14 mouse cellular contexts compared by ENCODE assay signal in genomic region chr11:6514837-6515236, GRCm38 (mm10). TPM values are rescaled to one million over a fixed set of nuclear protein-coding genes. Genes with fewer than 3 reads are reported as not detected.
DNase-seq lines count a peak whose midpoint lies in the region; ATAC-seq and TF ChIP-seq lines count a peak whose summit lies in the region.
"Had no signal": no experiment of that assay in that cellular context is flagged by ENCODE, and none has a peak within 500 bp of the region (broad histone marks: within the 10 kb centered on the region; RNA-seq: fewer than 3 reads in every experiment).

No protein-coding gene starts in this region.

- peak; percentile 29 for DNase-seq in gastrocnemius, adult 18-20 months (ENCODE audit: low spot score)
- no peak for DNase-seq in gastrocnemius, postnatal 4 days (ENCODE audit: low spot score in 2 of 2)
- DNase-seq in lung, embryonic 14.5 days = peak; percentile 17
- no peak for DNase-seq in lung, adult 18-20 months
- DNase-seq in brain, embryonic 14.5 days (ENCODE audit: low read depth) = peak; percentile 17
- peak; percentile 56 for DNase-seq in retina, embryonic 14.5 days (ENCODE audit: low spot score)
- no peak for DNase-seq in c-Kit-positive CD71-positive TER-119-positive erythroid progenitor cells, embryonic 14.5 days (ENCODE audit: low spot score)
- DNase-seq: kidney, adult 8-10 months; right cerebral cortex, adult 18-20 months had no signal

- H3K9ac ChIP-seq in lung, embryonic 14.5 days = no peak overlapping the region; the same call in 1 of the 2 replicates
- H3K9ac ChIP-seq: forebrain, embryonic 13.5 days; hindbrain, embryonic 15.5 days; liver, embryonic 12.5 days; midbrain, embryonic 12.5 days; neural tube, embryonic 13.5 days had no signal

- 0 out of 2 replicates have a peak, but pooled peaks cover 3% of the 10 kb centered on the region for H3K4me1 ChIP-seq in lung, embryonic 14.5 days (ENCODE audit: insufficient read depth)
- H3K4me1 ChIP-seq: forebrain, embryonic 13.5 days; hindbrain, embryonic 15.5 days; midbrain, embryonic 12.5 days had no signal

- H3K27ac ChIP-seq in lung, embryonic 14.5 days (ENCODE audit: low read depth) = no peak overlapping the region
- H3K27ac ChIP-seq: forebrain, embryonic 13.5 days; hindbrain, embryonic 15.5 days; liver, embryonic 12.5 days; midbrain, embryonic 12.5 days; neural tube, embryonic 13.5 days had no signal

- no peaks in the 10 kb centered on the region for H3K27me3 ChIP-seq in lung, embryonic 14.5 days (ENCODE audit: insufficient read depth, low read length)
- H3K27me3 ChIP-seq: forebrain, embryonic 13.5 days; hindbrain, embryonic 15.5 days; midbrain, embryonic 12.5 days; neural tube, embryonic 13.5 days had no signal

- WGBS in lung, embryonic 14.5 days = 29% methylated on average over 7 of the region's 7 CpGs

- TF ChIP-seq CTCF in lung, embryonic 14.5 days (IDR thresholded peaks at IDR 0.05; ENCODE audit: low read depth) = no peak
- TF ChIP-seq CTCF in brain, embryonic 14.5 days (IDR thresholded peaks at IDR 0.05; ENCODE audit: borderline replicate concordance, extremely low read depth, insufficient read depth, insufficient read length) = no peak

- H3K4me2 ChIP-seq in lung, embryonic 14.5 days = no peak overlapping the region
- H3K4me2 ChIP-seq: forebrain, embryonic 13.5 days; hindbrain, embryonic 15.5 days; liver, embryonic 12.5 days; midbrain, embryonic 12.5 days; neural tube, embryonic 13.5 days had no signal

- no peak for TF ChIP-seq POLR2A in brain, embryonic 14.5 days (IDR thresholded peaks at IDR 0.05; ENCODE audit: borderline replicate concordance, extremely low read depth, insufficient read depth, insufficient read length, poor library complexity, severe bottlenecking)

- no peak overlapping the region for H3K4me3 ChIP-seq in lung, embryonic 14.5 days (ENCODE audit: low read depth, low read length)
- H3K4me3 ChIP-seq: forebrain, embryonic 13.5 days; hindbrain, embryonic 15.5 days; liver, embryonic 12.5 days; midbrain, embryonic 12.5 days; neural tube, embryonic 13.5 days had no signal

- H3K9me3 ChIP-seq in lung, embryonic 14.5 days (ENCODE audit: low read depth, low read length) = no peaks in the 10 kb centered on the region
- H3K9me3 ChIP-seq: forebrain, embryonic 13.5 days; hindbrain, embryonic 15.5 days; liver, embryonic 12.5 days; midbrain, embryonic 12.5 days; neural tube, embryonic 13.5 days had no signal

- ATAC-seq in lung, embryonic 14.5 days (ENCODE audit: insufficient read depth) = peak; percentile 52; the same call in 1 of the 2 replicates
- ATAC-seq: forebrain, embryonic 13.5 days; liver, embryonic 12.5 days had no signal

- H3K36me3 ChIP-seq in lung, embryonic 14.5 days (ENCODE audit: insufficient read depth) = no peaks in the 10 kb centered on the region
- H3K36me3 ChIP-seq: hindbrain, embryonic 15.5 days; midbrain, embryonic 12.5 days; neural tube, embryonic 13.5 days had no signal

RNA-seq across cellular contexts. Expression of gene Myo1g, which starts 5.9 kb away (rescaled TPM):
- total RNA-seq in gastrocnemius, adult 18-20 months (2021) = under 1 TPM; 0.45 to 0.80 TPM
- 1 to 10 TPM; 3.0 to 3.4 TPM for total RNA-seq in gastrocnemius, postnatal 4 days (2021)
- polyA plus RNA-seq in lung, embryonic 14.5 days (2014; fragmentation: Nextera tagmentation; extraction: Ambion mirVana) = 1.2 and 2.1 TPM in 2 replicates
- polyA plus RNA-seq in brain, embryonic 14.5 days (2012; rRNA removed) = 0.56 and 0.79 TPM in 2 replicates

RNA-seq across cellular contexts. Expression of gene Ccm2, which starts 31.9 kb away (rescaled TPM):
- total RNA-seq in gastrocnemius, adult 18-20 months (2021) = 10 to 100 TPM; 21.9 to 26.8 TPM
- total RNA-seq in gastrocnemius, postnatal 4 days (2021) = 10 to 100 TPM; 40.2 to 50.8 TPM
- polyA plus RNA-seq in lung, embryonic 14.5 days (2014; fragmentation: Nextera tagmentation; extraction: Ambion mirVana) = 88.8 and 94.3 TPM in 2 replicates
- 91.9 and 113 TPM in 2 replicates for polyA plus RNA-seq in brain, embryonic 14.5 days (2012; rRNA removed)

RNA-seq across cellular contexts. Expression of gene Purb, which starts 39.1 kb away (rescaled TPM):
- total RNA-seq in gastrocnemius, adult 18-20 months (2021) = 10 to 100 TPM; 19.0 to 21.1 TPM
- total RNA-seq in gastrocnemius, postnatal 4 days (2021) = 10 to 100 TPM; 84.0 to 90.4 TPM
- polyA plus RNA-seq in lung, embryonic 14.5 days (2014; fragmentation: Nextera tagmentation; extraction: Ambion mirVana) = 25.9 and 27.9 TPM in 2 replicates
- polyA plus RNA-seq in brain, embryonic 14.5 days (2012; rRNA removed) = 8.8 and 12.8 TPM in 2 replicates

Comparison
In these comparisons a context has a peak if more than half of its experiments do, and no peak if none do; other contexts are left out.
1. DNase-seq: peak in gastrocnemius, adult 18-20 months (single experiment), lung, embryonic 14.5 days (single experiment), brain, embryonic 14.5 days (single experiment) and retina, embryonic 14.5 days (single experiment); none in gastrocnemius, postnatal 4 days (0 of 2), lung, adult 18-20 months (0 of 2) and c-Kit-positive CD71-positive TER-119-positive erythroid progenitor cells, embryonic 14.5 days (single experiment).